11 mouse cellular contexts compared by ENCODE assay signal in the genomic region with DNA sequence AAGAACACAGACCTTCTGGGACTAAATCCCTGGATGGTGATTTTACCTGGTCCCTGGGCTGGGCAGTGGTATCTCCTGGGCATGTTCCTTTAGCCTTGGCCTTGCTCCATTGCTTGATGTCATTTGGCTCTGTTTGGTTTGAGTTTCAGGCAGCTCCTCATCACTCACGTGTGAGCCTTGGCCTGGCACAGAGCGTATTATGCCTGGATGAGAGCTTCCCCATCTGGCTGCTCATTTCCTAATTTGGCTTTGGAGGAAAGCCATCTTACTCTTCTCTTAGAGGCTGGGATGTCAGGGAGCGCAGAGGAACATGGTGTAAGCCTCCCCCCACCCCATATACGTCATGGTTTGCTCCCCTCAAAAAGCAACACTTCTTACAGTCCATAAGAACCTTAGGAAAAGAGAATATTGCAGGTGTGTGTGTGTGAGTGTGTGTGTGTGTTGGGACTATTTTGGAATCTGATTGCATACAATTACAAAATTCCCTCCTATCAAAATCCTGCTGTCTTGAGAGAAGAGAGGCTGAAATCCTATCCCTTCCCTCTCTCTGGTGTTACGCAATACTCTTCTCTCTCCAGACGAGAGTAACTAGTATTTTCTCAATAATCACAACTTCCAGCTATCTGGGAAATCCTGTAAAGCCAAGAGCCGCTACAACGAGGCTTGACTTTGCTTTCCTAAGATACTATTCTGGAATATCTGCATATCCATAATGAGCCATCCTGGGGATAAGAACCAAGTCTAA.
A peak's percentile ranks its signal among the peaks of the same experiment; 100 is the strongest.
DNase-seq lines count a peak whose midpoint lies in the region; ATAC-seq lines count a peak whose summit lies in the region.
"Had no signal": no experiment of that assay in that cellular context is flagged by ENCODE, and none has a peak within 500 bp of the region (broad histone marks: within the 10 kb centered on the region; RNA-seq: fewer than 3 reads in every experiment).

No protein-coding gene starts in this region.

- H3K4me1 ChIP-seq in heart, embryonic 12.5 days (replicated peaks), result peaks cover 11% of the 10 kb centered on the region; the same call in 1 of the 2 replicates
- H3K4me1 ChIP-seq in neural tube, embryonic 14.5 days (ENCODE audit: control insufficient read depth, insufficient read depth, low read length), result no peaks in the 10 kb centered on the region; the same call in 1 of the 2 replicates
- H3K4me1 ChIP-seq: megakaryocyte, embryonic 14.5 days had no signal

- no peak for ATAC-seq in heart, embryonic 12.5 days (ENCODE audit: insufficient number of reproducible peaks, low FRiP score)
- peak; percentile 69; the same call in 1 of the 2 replicates for ATAC-seq in neural tube, embryonic 14.5 days (ENCODE audit: low read depth)
- no peak for ATAC-seq in erythroblast, adult 5-6 weeks (replicated peaks; ENCODE audit: low FRiP score, poor library complexity, severe bottlenecking)

- H3K4me2 ChIP-seq in heart, embryonic 12.5 days, result no peak overlapping the region
- no peak overlapping the region for H3K4me2 ChIP-seq in neural tube, embryonic 14.5 days (ENCODE audit: low read depth, low read length)

- peak; percentile 9 for DNase-seq in heart, postnatal 4 days
- peak; percentile 78 for DNase-seq in cerebellum, adult 11 months
- DNase-seq in layer of hippocampus, adult 11-12 months (ENCODE audit: low spot score), result peak; percentile 75
- no peak for DNase-seq in kidney, postnatal 25 days
- no peak for DNase-seq in adrenal gland, adult 2 months
- DNase-seq: adrenal gland, postnatal 36 days; heart, postnatal 14 days had no signal

- no peaks in the 10 kb centered on the region for H3K9me3 ChIP-seq in heart, embryonic 12.5 days (replicated peaks)
- no peaks in the 10 kb centered on the region for H3K9me3 ChIP-seq in neural tube, embryonic 14.5 days (ENCODE audit: control insufficient read depth, low read length)

- no peak overlapping the region for H3K9ac ChIP-seq in heart, embryonic 12.5 days
- no peak overlapping the region for H3K9ac ChIP-seq in neural tube, embryonic 14.5 days (replicated peaks; ENCODE audit: low read depth, low read length)

- H3K4me3 ChIP-seq in heart, embryonic 12.5 days, result no peak overlapping the region
- no peak overlapping the region for H3K4me3 ChIP-seq in neural tube, embryonic 14.5 days (ENCODE audit: low read depth, low read length)
- H3K4me3 ChIP-seq: megakaryocyte, embryonic 14.5 days had no signal

- H3K27ac ChIP-seq in heart, embryonic 12.5 days (ENCODE audit: poor library complexity, severe bottlenecking), result no peak overlapping the region
- no peak overlapping the region for H3K27ac ChIP-seq in neural tube, embryonic 14.5 days (ENCODE audit: low read depth, low read length)

- 79% methylated on average over 8 of the region's 8 CpGs for WGBS in heart, embryonic 12.5 days
- 74% methylated on average over 8 of the region's 8 CpGs for WGBS in neural tube, embryonic 14.5 days

- H3K27me3 ChIP-seq in heart, embryonic 12.5 days (replicated peaks), result peaks cover 10% of the 10 kb centered on the region; the same call in 1 of the 2 replicates
- H3K27me3 ChIP-seq in neural tube, embryonic 14.5 days (ENCODE audit: control insufficient read depth, insufficient read depth, low read length), result no peaks in the 10 kb centered on the region
- H3K27me3 ChIP-seq: megakaryocyte, embryonic 14.5 days had no signal

- no peaks in the 10 kb centered on the region for H3K36me3 ChIP-seq in heart, embryonic 12.5 days
- no peaks in the 10 kb centered on the region for H3K36me3 ChIP-seq in neural tube, embryonic 14.5 days (ENCODE audit: control insufficient read depth, insufficient read depth, low read length)

Comparison
In these comparisons a context has a peak if more than half of its experiments do, and no peak if none do; other contexts are left out.
1. DNase-seq: peak in heart, postnatal 4 days (single experiment), cerebellum, adult 11 months (single experiment) and layer of hippocampus, adult 11-12 months (single experiment); none in kidney, postnatal 25 days (0 of 2) and adrenal gland, adult 2 months (single experiment).